Mouse (Mus musculus): ENCODE results near the gene Rhot1. TPM values are rescaled to one million over a fixed set of nuclear protein-coding genes. Genes with fewer than 3 reads are reported as not detected.
"Not testable (repeated sequence)": the region's sequence is repeated elsewhere in the genome, so short reads cannot be mapped to it uniquely, and the experiment has no call there.

Gene Rhot1
- polyA plus RNA-seq, 2 experiments from 2014 or later = 25.1 to 28.2 TPM

- no peak for ATAC-seq
Measured at GRCm38 (mm10) chr11:80196351-80196750, 12.5 kb upstream of the Rhot1 start.

GRCm38 (mm10) chr11:80199316-80199715 is 9.5 kb upstream of the Rhot1 start:
- no peak for ATAC-seq

GRCm38 (mm10) chr11:80199773-80200172 is 9.0 kb upstream of the Rhot1 start:
- no peak for ATAC-seq

GRCm38 (mm10) chr11:80200326-80200725 is 8.5 kb upstream of the Rhot1 start:
- ATAC-seq = no peak

GRCm38 (mm10) chr11:80202296-80202695 is 6.5 kb upstream of the Rhot1 start:
- ATAC-seq = no peak

- no peak for ATAC-seq
Measured at GRCm38 (mm10) chr11:80204037-80204436, 4.8 kb upstream of the Rhot1 start.

- no peak for ATAC-seq
Measured at GRCm38 (mm10) chr11:80204941-80205340, 3.9 kb upstream of the Rhot1 start.

- no peak for ATAC-seq
Measured at GRCm38 (mm10) chr11:80208465-80208859, 357 bp upstream of the Rhot1 start.

GRCm38 (mm10) chr11:80210321-80210720 is 1.5 kb downstream of the Rhot1 start:
- no peak for ATAC-seq

- no peak for ATAC-seq
Measured at GRCm38 (mm10) chr11:80212282-80212681, 3.5 kb downstream of the Rhot1 start.

- no peak for ATAC-seq
Measured at GRCm38 (mm10) chr11:80215291-80215690, 6.5 kb downstream of the Rhot1 start.

- ATAC-seq = no peak
Measured at GRCm38 (mm10) chr11:80218657-80219293, 10.0 kb downstream of the Rhot1 start.

GRCm38 (mm10) chr11:80230066-80230465 is 21.2 kb downstream of the Rhot1 start:
- not testable (repeated sequence) for ATAC-seq

GRCm38 (mm10) chr11:80237278-80237677 is 28.5 kb downstream of the Rhot1 start:
- ATAC-seq = no peak

GRCm38 (mm10) chr11:80238306-80238705 is 29.5 kb downstream of the Rhot1 start:
- ATAC-seq = no peak

- ATAC-seq = no peak
Measured at GRCm38 (mm10) chr11:80247026-80247425, 38.2 kb downstream of the Rhot1 start.

GRCm38 (mm10) chr11:80248531-80248930 is 39.7 kb downstream of the Rhot1 start:
- ATAC-seq = no peak

- ATAC-seq = no peak
Measured at GRCm38 (mm10) chr11:80264137-80264536, 55.3 kb downstream of the Rhot1 start.

- ATAC-seq = no peak
Measured at GRCm38 (mm10) chr11:80271096-80271495, 62.3 kb downstream of the Rhot1 start.

GRCm38 (mm10) chr11:80275011-80275410 is 66.2 kb downstream of the Rhot1 start:
- ATAC-seq = no peak

- ATAC-seq = no peak
Measured at GRCm38 (mm10) chr11:80278054-80278453, 69.2 kb downstream of the Rhot1 start.

GRCm38 (mm10) chr11:80283786-80284185 is 75.0 kb downstream of the Rhot1 start:
- no peak for ATAC-seq

GRCm38 (mm10) chr11:80284641-80285040 is 75.8 kb downstream of the Rhot1 start:
- no peak for ATAC-seq

GRCm38 (mm10) chr11:80287150-80287549 is 78.3 kb downstream of the Rhot1 start:
- ATAC-seq = peak; percentile 57
